Mouse (Mus musculus) gastrocnemius, postnatal 25 days (tissue): ENCODE measurements around the gene Nav2. TPM values are rescaled to one million over a fixed set of nuclear protein-coding genes. Genes with fewer than 3 reads are reported as not detected.

Source experiments
- DNase-seq: peaks from one replicate; pipeline ENCODE4 v3.0.0; 2022
- total RNA-seq, 2 experiments: library from RNA; stranded (reverse); gene quantifications; 1 replicate in 1 of 2; 2 replicates in 1 of 2; pipeline ENCODE4 v1.2.3; 2021

The Nav2 gene
- total RNA-seq, 2 experiments from 2014 or later, result 29.5 to 30.0 TPM

DNA sequence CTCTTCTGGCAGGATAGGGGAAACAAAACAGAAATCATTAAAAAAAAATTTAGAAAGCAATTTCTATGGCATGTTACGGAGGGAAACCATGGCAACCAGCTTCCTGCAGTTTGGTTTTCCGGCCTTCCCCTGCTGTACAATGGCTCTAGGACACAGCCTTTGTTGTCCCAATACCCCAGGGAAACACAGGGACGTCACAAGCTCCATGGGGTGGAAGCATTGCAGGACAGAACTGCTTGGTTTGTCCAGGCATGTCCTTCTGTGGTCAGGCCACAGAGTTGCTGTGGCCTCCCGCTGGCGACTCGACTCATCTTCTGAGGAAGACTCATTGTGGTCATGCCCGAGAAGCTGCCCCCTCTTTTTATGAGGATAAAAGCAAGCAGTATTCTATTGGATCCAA lies 301.0 kb downstream of the Nav2 start:
- peak; percentile 33 for DNase-seq

DNA sequence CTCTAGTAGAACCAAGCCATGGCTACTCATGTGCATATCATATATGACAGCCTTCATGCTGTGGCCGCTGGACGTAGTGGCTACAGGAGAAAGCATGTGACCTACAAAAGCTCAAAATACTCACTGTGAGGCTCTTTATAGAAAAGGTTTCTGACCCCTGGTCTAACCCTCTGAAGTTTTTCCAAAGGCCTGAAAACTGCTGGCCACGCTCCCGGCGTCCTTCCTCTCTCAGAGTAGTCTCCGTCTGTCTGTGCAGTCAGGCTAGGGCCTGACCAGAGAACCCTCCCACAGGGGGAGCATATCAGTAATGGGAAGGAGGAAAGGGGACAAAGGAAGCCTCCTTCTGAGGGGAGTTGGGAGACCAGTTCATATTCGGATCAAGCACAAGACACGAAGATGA lies 302.2 kb downstream of the Nav2 start:
- DNase-seq, result no peak

DNA sequence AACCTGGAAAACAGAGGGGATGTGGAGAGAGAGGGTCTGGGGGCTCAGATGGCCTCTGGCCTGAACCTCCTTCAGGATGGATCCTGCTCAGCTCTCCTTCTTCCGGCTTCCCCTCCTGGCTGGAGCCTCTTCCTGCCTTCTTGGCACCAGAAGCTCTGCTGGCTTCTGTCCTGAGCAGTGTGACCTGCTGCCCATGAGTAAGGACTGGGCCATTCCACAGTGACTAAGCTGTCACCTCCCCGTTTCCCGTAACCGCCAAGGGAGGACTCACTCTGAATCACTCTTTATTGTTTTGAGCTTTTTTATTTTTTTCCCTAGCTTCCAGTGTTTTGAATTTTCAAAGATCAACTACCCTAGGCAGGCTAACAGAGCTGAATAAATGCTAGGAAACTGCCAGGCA lies 304.5 kb downstream of the Nav2 start:
- no peak for DNase-seq

DNA sequence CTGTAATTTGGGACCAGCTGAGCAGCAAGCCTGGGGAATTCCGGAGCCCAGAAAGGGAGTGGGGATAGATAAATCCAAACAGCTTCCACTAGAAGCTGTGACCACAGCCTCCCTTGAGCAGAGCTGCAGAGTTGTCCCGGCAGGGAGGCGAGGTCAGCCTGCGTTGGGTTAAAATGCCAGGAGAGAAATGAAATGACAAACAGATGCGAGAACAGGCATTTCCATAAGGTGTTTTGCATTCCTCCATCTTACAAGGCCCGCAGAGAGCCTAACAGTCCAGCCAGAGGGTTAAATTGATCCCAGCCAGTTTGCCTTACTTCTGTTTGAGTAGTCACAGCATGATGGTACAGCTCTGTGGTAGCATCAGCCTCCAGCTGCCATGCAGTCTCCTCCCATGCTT lies 309.3 kb downstream of the Nav2 start:
- DNase-seq, result no peak

DNA sequence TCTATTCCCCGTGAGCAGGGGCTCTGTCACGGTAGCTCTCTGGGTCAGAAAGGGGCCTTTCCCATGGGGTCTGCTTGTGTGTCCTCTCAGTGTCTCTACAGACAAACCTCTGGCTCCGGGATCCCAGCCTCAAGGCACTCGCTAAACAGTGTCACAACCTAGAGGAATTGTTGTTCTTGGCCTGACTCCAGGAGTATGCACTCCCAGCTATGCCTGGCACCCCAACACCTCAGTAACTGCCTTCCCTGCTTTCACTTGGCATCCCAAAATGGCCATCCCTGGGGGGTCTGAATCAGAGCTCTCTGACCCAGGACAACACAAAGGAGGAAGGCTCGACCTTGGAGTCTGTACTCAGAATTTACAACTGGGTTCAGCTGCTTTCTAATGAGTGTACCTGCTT lies 317.2 kb downstream of the Nav2 start:
- no peak for DNase-seq

DNA sequence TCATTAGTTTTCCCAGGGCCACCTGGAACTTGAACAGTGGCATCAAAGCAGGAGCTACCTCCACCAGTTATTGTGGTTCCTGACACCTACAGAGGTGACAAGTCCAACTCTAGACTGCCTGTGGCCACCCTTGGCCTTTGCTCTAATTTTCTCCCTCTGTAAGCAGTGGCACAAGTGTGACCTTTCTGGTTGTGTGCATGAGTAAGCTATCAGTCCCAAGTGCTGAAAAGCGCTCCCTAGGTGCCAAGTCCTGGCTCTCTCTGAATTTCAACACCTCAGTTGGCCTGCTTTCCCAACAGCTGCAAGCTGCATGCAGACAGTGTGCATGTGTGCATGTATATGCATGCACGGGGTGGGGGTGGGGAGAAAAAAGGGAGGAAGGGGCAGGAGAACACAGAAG lies 324.5 kb downstream of the Nav2 start:
- DNase-seq, result no peak

DNA sequence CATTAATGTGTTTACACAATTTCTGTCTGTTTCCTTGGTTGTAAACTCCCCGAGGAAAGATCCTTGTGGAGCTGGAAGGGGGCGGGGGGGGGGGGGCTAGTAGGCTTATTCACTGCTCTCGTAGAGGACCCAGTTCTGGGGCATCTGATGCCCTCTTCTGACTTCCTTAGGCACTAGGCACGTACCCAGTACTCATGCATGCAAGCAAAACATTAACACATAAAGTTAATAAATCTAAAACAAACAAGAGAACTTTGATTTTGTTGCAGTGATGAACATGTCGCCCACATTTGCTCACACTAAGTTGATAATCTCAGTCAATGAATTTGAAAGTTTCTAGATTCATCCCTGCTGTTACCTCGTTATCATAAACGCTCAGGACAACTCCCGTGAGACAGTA lies 325.8 kb downstream of the Nav2 start:
- DNase-seq, result no peak

DNA sequence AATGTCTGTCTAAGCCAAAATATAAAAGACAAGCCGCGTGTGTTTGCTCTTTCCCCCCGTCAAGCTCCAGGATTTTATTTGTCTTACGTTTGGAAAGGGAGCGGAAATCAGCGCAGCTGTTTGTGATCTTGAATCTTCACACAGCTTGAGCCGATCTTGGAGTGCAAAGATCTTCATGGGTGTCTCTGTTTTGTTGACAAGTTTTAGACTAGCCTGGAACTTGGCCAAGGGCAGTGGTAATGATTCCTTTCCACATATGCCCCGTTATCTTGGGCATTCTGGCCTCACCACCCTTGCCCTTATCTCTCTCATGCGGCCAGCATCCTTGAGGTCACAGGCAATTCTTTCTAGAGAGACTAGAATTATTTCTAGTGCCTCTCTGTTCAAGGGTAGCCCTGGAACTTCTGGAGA lies 326.8 kb downstream of the Nav2 start:
- no peak for DNase-seq

DNA sequence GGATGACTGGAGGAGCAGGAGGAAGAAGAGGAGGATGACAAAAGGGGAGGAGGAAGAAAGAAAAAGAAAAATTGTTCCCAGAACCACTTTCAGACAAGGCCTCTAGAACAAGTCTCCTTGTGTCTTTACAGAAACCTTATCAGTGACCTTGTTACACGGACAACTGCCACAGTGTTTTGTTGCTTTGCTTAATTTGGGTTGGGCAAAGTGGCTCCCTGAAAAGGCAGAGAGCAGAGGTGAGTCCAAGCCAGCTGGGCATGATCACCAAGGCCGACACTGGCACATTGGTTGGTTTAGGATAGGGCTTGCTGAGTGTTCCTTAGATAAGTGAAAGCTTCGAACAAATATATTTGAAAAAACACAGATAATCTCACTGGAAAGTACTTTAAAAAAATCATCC lies 327.3 kb downstream of the Nav2 start:
- DNase-seq, result no peak

DNA sequence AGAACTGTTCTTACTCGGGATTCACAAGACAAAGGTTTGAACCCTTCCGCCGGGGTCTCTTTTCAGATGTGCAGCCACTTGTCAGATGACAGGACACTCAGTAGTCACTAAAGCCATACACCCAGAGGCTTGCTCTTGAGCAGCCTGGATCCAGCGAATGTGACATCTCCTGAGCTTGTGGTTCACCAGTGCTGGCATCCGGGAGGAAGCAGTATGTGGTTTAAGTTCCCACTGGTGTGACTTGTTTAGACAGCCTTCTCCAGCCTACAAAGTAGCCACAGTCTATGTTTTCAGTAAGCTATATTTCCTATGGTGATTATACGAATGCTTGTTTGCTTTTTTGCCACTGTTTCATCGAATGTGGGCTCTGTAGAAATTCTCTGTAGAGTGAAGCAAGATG lies 331.9 kb downstream of the Nav2 start:
- DNase-seq, result no peak

DNA sequence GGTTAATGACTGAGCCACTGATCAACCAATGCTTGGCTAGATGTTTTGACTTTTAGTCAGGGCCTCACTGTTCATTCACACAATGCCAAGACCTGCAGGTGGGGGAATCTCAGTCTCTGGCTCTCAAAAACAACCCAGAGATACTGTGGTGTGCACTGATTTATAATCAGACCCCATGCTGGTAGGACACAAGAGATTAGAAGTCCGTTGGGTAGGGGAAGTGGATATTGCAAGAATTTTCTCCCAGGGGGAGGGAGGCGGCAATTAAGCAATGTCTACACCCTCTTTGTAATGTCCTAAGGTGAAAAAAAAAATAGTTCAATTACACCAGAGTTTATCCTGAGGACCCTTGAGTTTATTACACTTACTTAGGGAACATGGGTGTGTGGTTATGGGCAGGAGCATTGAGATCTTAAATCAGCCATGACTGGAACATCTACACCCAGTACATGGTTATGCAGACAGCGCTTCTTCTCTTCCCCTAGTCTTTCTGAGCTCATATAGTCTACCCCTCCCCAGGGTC lies 332.8 kb downstream of the Nav2 start:
- DNase-seq, result no peak

DNA sequence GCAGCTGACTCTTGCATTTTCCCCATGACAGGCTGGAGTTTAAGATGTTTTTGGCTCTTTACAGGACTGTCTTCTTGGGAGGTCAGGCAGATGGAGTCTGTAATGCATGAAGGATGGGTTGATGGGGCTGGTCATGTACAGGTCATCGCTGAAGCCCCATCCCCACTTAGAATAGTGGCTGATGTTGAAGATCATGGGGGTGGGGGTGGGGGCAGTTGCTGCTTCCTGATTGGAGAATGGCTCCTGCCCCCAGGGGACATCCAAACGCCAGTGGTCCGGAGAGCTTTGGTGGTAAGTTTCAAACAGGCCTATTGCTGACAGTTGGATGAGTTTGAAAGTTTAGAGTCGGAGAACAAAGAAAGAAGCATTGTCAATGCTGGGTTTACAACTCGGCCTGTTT lies 333.7 kb downstream of the Nav2 start:
- no peak for DNase-seq

DNA sequence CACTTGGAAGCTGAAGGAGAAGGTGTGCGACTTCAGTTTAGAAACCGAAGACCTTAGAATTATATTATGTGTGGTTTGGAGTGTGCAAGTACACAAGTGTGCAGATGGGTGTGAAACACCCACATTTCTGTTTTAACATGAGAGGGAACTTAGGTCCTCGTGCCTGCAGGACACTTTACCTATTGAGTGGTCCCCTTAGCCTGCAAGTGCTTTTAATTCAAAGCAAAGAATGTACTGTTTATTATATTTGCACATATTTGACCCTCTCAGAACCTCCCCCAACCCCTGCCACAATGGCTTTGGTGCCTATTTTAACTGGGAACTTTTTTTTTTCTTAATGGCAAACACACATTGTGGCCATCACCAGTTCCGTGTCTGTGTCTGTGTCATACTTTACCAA lies 334.6 kb downstream of the Nav2 start:
- no peak for DNase-seq

DNA sequence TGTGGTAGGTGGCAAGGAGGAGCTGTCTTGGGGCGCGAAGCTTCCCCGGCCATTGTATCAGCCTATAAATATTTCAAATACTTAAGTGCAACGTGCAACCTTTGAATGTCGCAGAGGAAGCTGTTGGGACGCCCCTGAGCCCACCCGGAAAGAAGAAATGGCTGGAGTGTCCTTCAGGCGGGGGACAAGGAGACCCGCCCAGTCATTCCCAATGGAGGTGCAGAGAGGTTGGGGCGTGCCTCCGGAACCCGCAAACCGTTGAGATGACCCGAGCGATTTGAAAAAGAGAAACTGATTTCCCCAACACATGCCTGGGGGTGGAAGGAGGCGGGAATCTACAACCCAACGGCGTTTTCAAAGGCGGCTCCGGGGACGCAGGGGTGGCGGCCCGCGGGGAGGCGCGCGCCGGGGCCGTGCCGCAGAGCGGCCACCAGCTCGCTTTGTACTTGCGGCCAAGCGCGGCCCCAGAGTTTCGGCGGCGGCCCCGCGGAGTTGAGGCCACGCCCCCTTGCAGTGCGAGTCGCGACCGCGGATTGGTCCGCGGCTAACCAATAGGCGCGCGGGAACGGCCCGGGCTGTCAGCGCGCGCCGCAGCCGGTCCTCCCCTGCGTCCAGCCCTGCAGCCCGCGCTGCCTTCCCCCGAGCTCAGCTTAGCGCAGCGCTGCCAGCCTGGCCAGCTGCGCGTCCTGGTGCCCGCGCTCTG lies 337.2 kb downstream of the Nav2 start:
- DNase-seq, result peak; percentile 93

DNA sequence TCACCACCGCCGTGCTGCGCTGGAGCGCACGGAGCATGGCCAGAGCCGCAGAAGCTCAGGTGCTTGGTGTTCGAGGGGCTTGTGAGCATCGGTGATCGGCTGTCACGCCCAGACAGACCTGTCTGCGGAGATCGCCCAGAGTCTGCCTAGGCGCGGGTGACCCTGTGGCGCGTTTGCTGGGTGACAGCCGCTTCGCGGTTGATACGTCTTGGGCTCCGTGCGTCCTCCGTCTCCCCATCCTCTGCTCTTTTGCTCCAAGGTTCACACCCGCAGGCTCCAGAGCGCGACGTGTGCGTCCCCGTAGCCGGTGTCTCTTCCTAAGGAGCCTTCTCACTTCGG lies 337.7 kb downstream of the Nav2 start:
- DNase-seq, result no peak

DNA sequence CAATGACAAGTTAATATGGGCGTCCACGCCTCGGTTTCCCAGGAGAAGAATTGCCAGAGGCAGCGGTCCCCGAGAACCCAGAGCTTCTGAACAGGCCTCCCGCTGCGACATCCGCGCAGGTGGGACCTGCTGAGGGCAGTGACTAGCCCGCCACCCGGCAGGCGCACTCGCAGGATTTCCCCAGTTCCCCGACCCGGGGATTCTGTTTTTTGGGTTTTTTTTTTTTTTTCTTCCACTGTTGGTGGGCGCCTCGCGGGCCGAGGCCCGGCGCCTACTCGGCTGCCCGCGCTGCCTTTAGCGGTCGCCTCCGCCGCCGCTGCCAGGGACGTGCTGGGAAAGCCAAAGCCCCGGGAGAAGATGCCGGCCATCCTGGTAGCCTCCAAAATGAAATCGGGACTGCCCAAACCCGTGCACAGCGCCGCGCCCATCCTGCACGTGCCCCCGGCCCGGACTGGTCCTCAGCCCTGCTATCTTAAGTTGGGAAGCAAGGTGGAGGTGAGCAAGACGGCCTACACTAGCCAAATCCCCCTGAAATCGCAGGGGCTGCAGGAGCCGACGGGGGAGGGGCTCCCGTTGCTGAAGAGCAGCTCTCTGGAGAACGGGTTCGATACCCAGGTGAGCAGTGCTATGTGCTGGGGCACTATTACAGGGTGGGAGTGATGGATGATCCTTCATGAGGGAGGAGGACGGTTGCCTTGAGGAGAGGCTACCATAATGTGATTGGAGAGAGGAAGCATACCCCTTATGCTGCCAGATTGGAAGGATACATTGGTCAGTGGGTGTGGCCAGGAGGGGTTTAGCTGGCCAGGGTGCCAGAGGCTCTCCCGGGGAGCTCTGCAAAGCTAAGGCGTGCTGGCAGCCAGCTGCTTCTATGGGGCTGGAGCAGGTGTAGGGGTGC lies 338.3 kb downstream of the Nav2 start:
- no peak for DNase-seq

DNA sequence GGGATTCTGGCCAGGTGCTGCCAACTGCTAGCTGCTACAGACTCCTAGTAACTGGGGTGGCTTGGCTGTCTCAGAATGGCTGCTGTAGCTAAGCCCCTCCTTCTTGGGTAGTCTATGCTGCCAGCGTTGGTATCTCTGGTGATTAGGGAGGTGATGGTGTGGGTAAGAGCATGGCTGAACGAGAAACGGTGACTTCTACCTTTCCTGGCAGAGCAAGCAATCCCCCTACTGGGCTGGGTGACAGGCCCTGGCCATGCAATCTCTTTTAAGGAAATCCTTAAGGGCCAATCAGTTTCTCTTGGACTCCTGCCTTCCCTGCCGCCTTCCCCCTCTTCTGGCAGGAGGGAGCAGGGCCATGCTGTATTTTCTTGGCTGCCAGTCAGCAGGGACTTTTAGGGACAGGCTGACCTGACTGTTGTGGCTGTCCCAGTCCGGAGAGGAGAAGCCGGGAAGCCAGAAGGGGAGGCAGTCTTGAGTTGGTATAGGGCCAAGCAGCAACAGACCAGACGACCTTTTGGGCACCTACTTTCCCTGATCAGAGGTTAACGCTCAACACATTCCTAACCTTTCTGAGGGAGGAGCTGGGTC lies 339.3 kb downstream of the Nav2 start:
- DNase-seq, result peak; percentile 56

DNA sequence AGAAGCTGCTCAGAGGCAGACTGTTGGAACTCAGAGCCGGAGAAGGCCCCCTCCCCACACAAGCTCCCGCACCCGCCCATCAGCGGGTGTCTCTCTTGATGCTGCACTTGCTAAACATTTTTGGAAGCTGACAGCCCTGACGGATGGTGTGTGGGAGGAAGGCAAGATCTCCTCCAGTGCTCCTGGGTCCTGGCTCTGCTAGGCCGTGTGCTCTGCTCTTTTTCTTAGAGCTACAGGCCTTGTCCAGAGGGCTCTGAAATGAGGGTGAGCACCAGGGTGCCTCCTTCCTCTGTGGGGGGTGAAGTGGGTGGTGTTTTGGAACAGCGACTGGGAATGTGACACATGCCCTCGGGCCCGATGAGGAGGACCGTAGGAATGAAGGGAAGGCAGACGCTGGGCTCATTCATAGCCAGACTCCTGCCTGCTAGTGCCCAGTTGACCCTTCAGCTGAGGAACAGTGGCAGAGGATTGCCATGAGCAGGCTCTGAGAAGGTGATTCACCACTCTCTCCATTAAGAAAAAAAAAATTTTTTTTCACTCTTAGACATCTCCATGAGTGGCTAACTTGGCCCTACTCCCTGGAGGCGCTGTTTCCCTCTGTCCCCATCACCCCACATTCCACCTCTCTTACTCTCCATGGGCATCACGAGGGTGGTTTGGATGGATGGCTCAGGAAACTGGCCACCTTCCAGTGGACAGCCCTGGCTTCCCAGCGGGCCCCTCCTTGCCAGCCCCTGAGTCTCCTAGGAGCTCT lies 340.0 kb downstream of the Nav2 start:
- DNase-seq, result no peak

DNA sequence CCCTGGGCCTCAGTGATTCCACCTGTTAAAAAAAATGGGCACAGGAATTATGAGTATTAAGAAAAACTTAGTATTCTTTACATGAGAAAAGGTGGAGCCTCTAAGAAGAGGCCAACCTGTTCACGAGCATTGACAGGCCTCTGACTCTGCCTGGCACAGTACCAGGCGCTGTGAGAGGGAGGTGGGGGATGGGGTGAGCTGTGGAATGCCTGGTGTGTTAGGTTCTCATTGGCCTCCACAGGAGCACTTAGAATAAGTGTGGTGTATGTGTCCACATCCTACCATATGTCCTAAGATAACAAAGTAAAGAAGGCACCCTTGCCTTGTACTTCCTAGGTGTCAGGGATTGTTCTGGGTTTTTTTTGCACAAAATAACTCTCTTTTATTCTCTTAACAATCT lies 340.9 kb downstream of the Nav2 start:
- no peak for DNase-seq

DNA sequence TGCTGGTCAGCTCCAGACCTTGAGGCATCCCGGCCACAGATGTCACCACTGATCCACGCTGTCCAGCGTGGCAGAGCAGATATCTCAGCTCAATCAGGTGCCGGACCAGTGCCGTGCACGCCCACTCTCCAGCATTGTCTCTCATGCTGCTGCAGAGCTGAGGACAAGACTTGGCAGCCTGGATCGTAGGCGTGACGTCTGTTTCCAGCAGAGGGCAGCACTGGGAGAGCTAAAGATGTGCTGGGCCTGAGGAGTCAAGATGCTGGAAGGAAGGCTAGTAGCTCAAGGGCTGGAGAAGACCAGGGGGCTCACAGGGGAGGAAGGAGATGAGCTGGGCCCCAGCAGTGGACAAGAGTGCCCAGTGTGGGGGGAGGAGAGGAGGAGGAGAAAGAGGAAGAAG lies 341.5 kb downstream of the Nav2 start:
- DNase-seq, result peak; percentile 56

DNA sequence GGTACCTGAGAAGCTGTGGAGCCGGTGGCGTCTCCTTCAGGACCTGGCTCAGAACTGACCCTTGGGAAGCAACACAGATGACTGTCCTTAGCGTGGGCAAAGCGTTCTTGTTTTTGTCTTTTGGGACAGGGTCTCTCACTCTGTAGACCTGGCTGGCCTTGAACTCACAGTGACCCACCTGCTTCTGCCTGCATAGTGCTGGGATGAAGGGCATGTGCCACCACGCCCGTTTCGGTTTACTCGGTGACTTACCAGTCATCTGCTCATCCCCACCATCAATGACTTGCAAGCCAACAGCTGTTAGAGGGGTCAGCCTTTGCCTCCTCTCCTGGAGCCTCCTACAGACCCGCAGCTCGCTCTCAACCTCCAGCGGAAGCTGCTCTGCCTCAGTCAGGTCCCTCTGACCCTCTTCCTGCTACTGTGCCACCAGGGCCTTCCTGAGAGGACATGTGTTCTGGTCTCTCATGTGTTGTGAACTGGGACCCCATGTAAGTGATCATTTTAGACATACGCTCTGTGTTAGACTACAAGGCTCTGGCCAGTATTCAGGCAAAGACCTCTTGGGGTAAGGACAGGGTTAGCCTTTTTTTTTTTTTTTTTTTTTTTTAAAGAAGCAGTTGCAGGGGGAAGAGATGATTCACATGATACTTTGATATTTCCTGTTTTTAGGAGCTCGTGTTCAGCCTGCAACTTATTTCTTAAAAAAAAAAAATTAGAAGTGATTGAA lies 342.2 kb downstream of the Nav2 start:
- no peak for DNase-seq

DNA sequence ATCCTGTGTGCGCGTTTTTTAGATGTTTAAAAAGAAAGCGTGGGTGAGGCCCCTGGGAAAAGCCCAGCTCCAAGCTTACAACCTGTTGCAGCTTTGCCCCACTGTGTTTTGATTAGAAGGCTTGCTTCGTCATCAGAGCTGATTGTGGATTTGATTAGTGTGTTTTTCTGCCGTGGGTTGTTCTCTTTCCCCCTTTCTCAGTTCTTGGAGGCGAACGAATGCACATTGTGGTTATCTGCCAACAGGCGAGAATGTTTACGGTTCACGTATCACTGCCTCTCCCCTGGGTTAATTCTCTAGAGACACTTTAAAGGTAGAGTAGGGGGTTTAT lies 342.8 kb downstream of the Nav2 start:
- DNase-seq, result no peak
